7 mouse cellular contexts compared by ENCODE assay signal in the genomic region with DNA sequence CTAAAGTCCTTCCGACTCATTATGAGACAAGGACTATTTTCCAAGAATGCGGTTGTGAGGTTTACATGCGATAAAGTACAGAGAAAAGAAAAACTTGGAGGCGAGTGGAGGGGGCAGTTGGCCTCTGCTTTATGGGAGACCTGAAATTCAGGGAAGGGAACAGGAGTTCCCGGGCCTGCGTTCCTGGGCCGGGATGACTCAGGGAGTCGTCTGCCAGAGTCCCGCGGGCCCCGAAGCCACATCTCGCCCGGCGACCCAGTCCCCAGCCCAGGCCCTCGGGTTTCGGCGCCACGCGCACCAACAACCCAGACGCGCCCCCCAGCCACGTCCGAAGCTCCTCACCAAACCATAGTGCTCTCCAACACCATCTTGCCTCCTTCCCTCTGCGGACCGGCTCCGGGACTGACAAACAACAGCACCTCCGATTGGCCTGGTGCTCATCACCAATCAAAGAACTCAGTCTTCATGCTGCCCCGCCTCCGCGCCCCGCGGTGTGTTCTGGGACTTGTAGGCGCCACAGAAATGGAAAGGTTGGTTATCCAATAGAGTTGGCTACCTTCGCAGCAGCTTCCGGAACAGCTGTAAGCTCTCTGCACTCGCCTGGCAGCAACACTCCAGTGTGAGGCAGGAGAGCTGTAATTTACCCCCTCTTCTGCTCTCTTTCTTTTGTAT. TPM values are rescaled to one million over a fixed set of nuclear protein-coding genes. Genes with fewer than 3 reads are reported as not detected.
DNase-seq lines count a peak whose midpoint lies in the region; ATAC-seq lines count a peak whose summit lies in the region.

A gene (minus strand): TSS at position 449 of the 672 bp plus-strand sequence.

- DNase-seq in adrenal gland, adult 8-10 months: peak; percentile 98
- DNase-seq in embryo, embryonic 9.5 days (ENCODE audit: extremely low spot score): peak; percentile 97
- DNase-seq in gastrocnemius, postnatal 4 days (ENCODE audit: low spot score in 2 of 2): peak; percentile 92 to 96
- DNase-seq in left cerebral cortex, postnatal 36 days (ENCODE audit: low spot score in 2 of 2): peak; percentile 97 to 99
- DNase-seq in midbrain, embryonic 11.5 days (ENCODE audit: low spot score, missing footprints): peak; percentile 100
- DNase-seq in skeletal muscle tissue, adult 2 months (ENCODE audit: low read depth, low spot score): peak; percentile 97

- H3K4me3 ChIP-seq in intestine, embryonic 16.5 days (ENCODE audit: low read length): peak within 1 kb of the TSS; percentile 76
- peak within 1 kb of the TSS; percentile 61 for H3K4me3 ChIP-seq in midbrain, embryonic 11.5 days (ENCODE audit: low read depth, low read length)

- no peaks in the 10 kb centered on the region for H3K36me3 ChIP-seq in intestine, embryonic 16.5 days (ENCODE audit: control insufficient read depth, insufficient read depth, low read length)
- H3K36me3 ChIP-seq in midbrain, embryonic 11.5 days (ENCODE audit: control insufficient read depth, insufficient read depth, low read length): no peaks in the 10 kb centered on the region

- no peaks in the 10 kb centered on the region for H3K27me3 ChIP-seq in intestine, embryonic 16.5 days (replicated peaks; ENCODE audit: control insufficient read depth, insufficient read depth, low read length)
- no peaks in the 10 kb centered on the region for H3K27me3 ChIP-seq in midbrain, embryonic 11.5 days (ENCODE audit: control insufficient read depth, insufficient read depth, low read length)

- under 1% methylated on average over 36 of the region's 36 CpGs for WGBS in intestine, embryonic 16.5 days
- WGBS in midbrain, embryonic 11.5 days: under 1% methylated on average over 36 of the region's 36 CpGs

- H3K9me3 ChIP-seq in intestine, embryonic 16.5 days (ENCODE audit: control insufficient read depth, low read length): no peaks in the 10 kb centered on the region
- no peaks in the 10 kb centered on the region for H3K9me3 ChIP-seq in midbrain, embryonic 11.5 days (ENCODE audit: control insufficient read depth, low read length)

- peak within 1 kb of the TSS; percentile 49 for H3K27ac ChIP-seq in intestine, embryonic 16.5 days (ENCODE audit: low read length)
- no peak within 1 kb of the TSS for H3K27ac ChIP-seq in midbrain, embryonic 11.5 days (ENCODE audit: low read depth, low read length)

- peak; percentile 99 for ATAC-seq in intestine, embryonic 16.5 days
- peak; percentile 99 for ATAC-seq in midbrain, embryonic 11.5 days (ENCODE audit: low FRiP score)

- peak within 1 kb of the TSS; percentile 81 for H3K9ac ChIP-seq in intestine, embryonic 16.5 days (ENCODE audit: low read depth, low read length)
- H3K9ac ChIP-seq in midbrain, embryonic 11.5 days (ENCODE audit: low read length): peak within 1 kb of the TSS; percentile 68

- H3K4me1 ChIP-seq in intestine, embryonic 16.5 days (ENCODE audit: control insufficient read depth, insufficient read depth, low read length): peaks cover 8% of the 10 kb centered on the region
- peaks cover 5% of the 10 kb centered on the region for H3K4me1 ChIP-seq in midbrain, embryonic 11.5 days (ENCODE audit: control insufficient read depth, insufficient read depth, low read length)

- intact Hi-C loops in left cerebral cortex, postnatal 36 days (cut with DNase I): no loop called here

- H3K4me2 ChIP-seq in intestine, embryonic 16.5 days (ENCODE audit: low read depth, low read length): peak within 1 kb of the TSS; percentile 63
- H3K4me2 ChIP-seq in midbrain, embryonic 11.5 days: peak within 1 kb of the TSS; percentile 49

RNA-seq across cellular contexts. Expression of the gene that starts here (rescaled TPM):
- 100 to 1,000 TPM; 219 to 265 (median 258) TPM for total RNA-seq in adrenal gland, adult 8-10 months (2022)
- total RNA-seq in gastrocnemius, postnatal 4 days (2021): 100 to 1,000 TPM; 175 to 200 TPM
- polyA plus RNA-seq in intestine, embryonic 16.5 days (2015; fragmentation: Nextera tagmentation; extraction: Ambion mirVana): 196 and 226 TPM in 2 replicates
- total RNA-seq in left cerebral cortex, postnatal 36 days (2021): 100 to 1,000 TPM; 143 to 149 TPM
- polyA plus RNA-seq in midbrain, embryonic 11.5 days (2014; fragmentation: Nextera tagmentation; extraction: Ambion mirVana): 300 and 316 TPM in 2 replicates
